Mouse (Mus musculus): ENCODE results near the gene Itpr2. TPM values are rescaled to one million over a fixed set of nuclear protein-coding genes. Genes with fewer than 3 reads are reported as not detected.

Gene Itpr2
- total RNA-seq (2021): 10 to 100 TPM; 19.2 to 20.8 TPM
- long read RNA-seq, experiment 1, partial matches to known transcripts: 1 of 2 reads
- long read RNA-seq, experiment 1, other reads (novel, unspliced or antisense): 1 of 2 reads
- long read RNA-seq, experiment 2, partial matches to known transcripts: 1 of 3 reads
- long read RNA-seq, experiment 2, other reads (novel, unspliced or antisense): 2 of 3 reads

GRCm38 (mm10) chr6:146501866-146502804 lies at the start of gene Itpr2:
Itpr2 (minus strand) TSS chr6:146502223.
- DNase-seq (ENCODE audit: low spot score in 2 of 2): peak; percentile 57 to 71
- intact Hi-C loops (cut with DNase I): loop anchor here (5.0 kb wide), 1 partner anchor 60 kb away; no protein-coding TSS in a partner anchor

- no peak for DNase-seq (ENCODE audit: low spot score in 2 of 2)
- intact Hi-C loops (cut with DNase I): no loop called here
Measured at GRCm38 (mm10) chr6:146551326-146551725, 49.3 kb upstream of the Itpr2 start.

- intact Hi-C loops (cut with DNase I): no loop called here
- DNase-seq (ENCODE audit: low spot score in 2 of 2): no peak
Measured at GRCm38 (mm10) chr6:146550421-146550820, 48.4 kb upstream of the Itpr2 start.

GRCm38 (mm10) chr6:146545289-146545865 lies 43.4 kb upstream of the Itpr2 start:
- intact Hi-C loops (cut with DNase I): no loop called here
- DNase-seq (ENCODE audit: low spot score in 2 of 2): no peak

- intact Hi-C loops (cut with DNase I): no loop called here
- DNase-seq (ENCODE audit: low spot score in 2 of 2): no peak
Measured at GRCm38 (mm10) chr6:146544622-146545021, 42.6 kb upstream of the Itpr2 start.

- DNase-seq (ENCODE audit: low spot score in 2 of 2): no peak
- intact Hi-C loops (cut with DNase I): no loop called here
Measured at GRCm38 (mm10) chr6:146540386-146540785, 38.4 kb upstream of the Itpr2 start.

- intact Hi-C loops (cut with DNase I): no loop called here
- DNase-seq (ENCODE audit: low spot score in 2 of 2): no peak
Measured at GRCm38 (mm10) chr6:146538661-146539060, 36.6 kb upstream of the Itpr2 start.

- intact Hi-C loops (cut with DNase I): no loop called here
- no peak for DNase-seq (ENCODE audit: low spot score in 2 of 2)
Measured at GRCm38 (mm10) chr6:146538071-146538470, 36.0 kb upstream of the Itpr2 start.

- no peak for DNase-seq (ENCODE audit: low spot score in 2 of 2)
- intact Hi-C loops (cut with DNase I): no loop called here
Measured at GRCm38 (mm10) chr6:146537111-146537510, 35.1 kb upstream of the Itpr2 start.

GRCm38 (mm10) chr6:146535501-146535900 lies 33.5 kb upstream of the Itpr2 start:
- DNase-seq (ENCODE audit: low spot score in 2 of 2): no peak
- intact Hi-C loops (cut with DNase I): no loop called here

- DNase-seq (ENCODE audit: low spot score in 2 of 2): no peak
- intact Hi-C loops (cut with DNase I): no loop called here
Measured at GRCm38 (mm10) chr6:146533146-146533545, 31.1 kb upstream of the Itpr2 start.

- intact Hi-C loops (cut with DNase I): no loop called here
- DNase-seq (ENCODE audit: low spot score in 2 of 2): no peak
Measured at GRCm38 (mm10) chr6:146530769-146531168, 28.7 kb upstream of the Itpr2 start.

- intact Hi-C loops (cut with DNase I): no loop called here
- no peak for DNase-seq (ENCODE audit: low spot score in 2 of 2)
Measured at GRCm38 (mm10) chr6:146530363-146530762, 28.3 kb upstream of the Itpr2 start.

GRCm38 (mm10) chr6:146527537-146527936 lies 25.5 kb upstream of the Itpr2 start:
- DNase-seq (ENCODE audit: low spot score in 2 of 2): no peak
- intact Hi-C loops (cut with DNase I): no loop called here

- intact Hi-C loops (cut with DNase I): no loop called here
Measured at GRCm38 (mm10) chr6:146525500-146525899, 23.5 kb upstream of the Itpr2 start.

GRCm38 (mm10) chr6:146521456-146522245 lies 19.6 kb upstream of the Itpr2 start:
- intact Hi-C loops (cut with DNase I): no loop called here
- DNase-seq (ENCODE audit: low spot score in 2 of 2): no peak

More at GRCm38 (mm10) chr6:146525500-146525899, 23.5 kb upstream of the Itpr2 start:
- no peak for DNase-seq (ENCODE audit: low spot score in 2 of 2)

- intact Hi-C loops (cut with DNase I): no loop called here
- DNase-seq (ENCODE audit: low spot score in 2 of 2): no peak
Measured at GRCm38 (mm10) chr6:146519019-146519418, 17.0 kb upstream of the Itpr2 start.

- DNase-seq (ENCODE audit: low spot score in 2 of 2): no peak
- intact Hi-C loops (cut with DNase I): no loop called here
Measured at GRCm38 (mm10) chr6:146515936-146516335, 13.9 kb upstream of the Itpr2 start.

GRCm38 (mm10) chr6:146514531-146514948 lies 12.5 kb upstream of the Itpr2 start:
- DNase-seq (ENCODE audit: low spot score in 2 of 2): no peak
- intact Hi-C loops (cut with DNase I): no loop called here

GRCm38 (mm10) chr6:146513899-146514298 lies 11.9 kb upstream of the Itpr2 start:
- no peak for DNase-seq (ENCODE audit: low spot score in 2 of 2)
- intact Hi-C loops (cut with DNase I): no loop called here
